Mouse (Mus musculus) limb, embryonic 14.5 days (tissue): ENCODE results near the gene Rab1a. TPM values are rescaled to one million over a fixed set of nuclear protein-coding genes. Genes with fewer than 3 reads are reported as not detected.

Source experiments
- ATAC-seq: fragments of 200-750 bp; cut with Nextera tagmentation; 2 replicates; pipeline ENCODE4 v1.8.0; 2017; ENCODE audit warnings: low read depth, moderate number of reproducible peaks, moderate TSS enrichment; ENCODE audit not compliant: low FRiP score
- DNase-seq: peaks from one replicate; pipeline ENCODE4 v3.0.0-alpha.2; 2015; ENCODE audit warnings: low spot score
- H3K27ac ChIP-seq: fragments of 300-500 bp; sonication (generic); replicated peaks from 2 replicates; pipeline ENCODE4 v1.5.1; 2014; ENCODE audit warnings: low read depth, mild to moderate bottlenecking, low read length, moderate library complexity, mixed read lengths
- H3K27me3 ChIP-seq: fragments of 300-500 bp; sonication (generic); 2 replicates; pipeline ENCODE4 v1.6.1; 2014; ENCODE audit warnings: low read length, mixed read lengths; ENCODE audit not compliant: control insufficient read depth, insufficient read depth
- H3K36me3 ChIP-seq: fragments of 300-500 bp; sonication (generic); 2 replicates; pipeline ENCODE4 v1.6.1; 2014; ENCODE audit warnings: mild to moderate bottlenecking, low read length, moderate library complexity, mixed read lengths; ENCODE audit not compliant: control insufficient read depth, insufficient read depth
- H3K4me1 ChIP-seq: fragments of 300-500 bp; sonication (generic); 2 replicates; pipeline ENCODE4 v1.6.1; 2014; ENCODE audit warnings: antibody characterized with exemption, low read length, mixed read lengths; ENCODE audit not compliant: control insufficient read depth, insufficient read depth
- H3K4me2 ChIP-seq: fragments of 300-500 bp; sonication (generic); replicated peaks from 2 replicates; pipeline ENCODE4 v1.6.1; 2014; ENCODE audit warnings: low read depth, mild to moderate bottlenecking, low read length, moderate library complexity; ENCODE audit not compliant: severe bottlenecking
- H3K4me3 ChIP-seq: fragments of 300-500 bp; sonication (generic); replicated peaks from 2 replicates; pipeline ENCODE4 v1.5.1; 2014; ENCODE audit warnings: low read length
- H3K9ac ChIP-seq: fragments of 300-500 bp; sonication (generic); 2 replicates; pipeline ENCODE4 v1.6.1; 2014; ENCODE audit warnings: mild to moderate bottlenecking, low read depth, low read length, moderate library complexity; ENCODE audit not compliant: severe bottlenecking
- H3K9me3 ChIP-seq: fragments of 300-500 bp; sonication (generic); 2 replicates; pipeline ENCODE4 v1.6.1; 2016; ENCODE audit warnings: low read length; ENCODE audit not compliant: control insufficient read depth
- POLR2A ChIP-seq: fragments of 200-500 bp; IDR thresholded peaks from 2 replicates; pipeline ENCODE4 v1.8.0; 2012; ENCODE audit warnings: inconsistent platforms, mild to moderate bottlenecking, moderate library complexity, borderline replicate concordance; ENCODE audit not compliant: insufficient read depth, insufficient read length; ENCODE audit errors: extremely low read depth
- WGBS: fragments of 180-500 bp; shearing (Covaris S2); extraction: QIAGEN DNeasy Blood & Tissue Kit; methylation state at CpG from one replicate; pipeline ENCODE4 v1.1.7; 2014; 5-methylcytosine and 5-hydroxymethylcytosine counted together
- polyA plus RNA-seq, 2 experiments: library from polyadenylated mRNA; depleted of rRNA in 1 of 2; stranded (reverse) in 1 of 2; unstranded in 1 of 2; fragments of >200 nt; fragmentation: Nextera tagmentation in 1 of 2; extraction: Ambion mirVana in 1 of 2; gene quantifications; 2 replicates each; pipeline versions ENCODE4 v1.2.1 to v1.2.3; 2012 to 2014

The Rab1a gene
- polyA plus RNA-seq, 2 experiments, result 210 to 234 TPM

GRCm38 (mm10) chr11:20205538-20205937 is 4.3 kb downstream of the Rab1a start:
- 83% methylated on average over 4 of the region's 4 CpGs for WGBS
- Histone ChIP-seq H3K4me1 (peaks cover 22% of the 10 kb centered on the region), H3K9ac (no peak overlapping the region), H3K9me3 (no peaks in the 10 kb centered on the region), H3K36me3 (0 out of 2 replicates have a peak, but pooled peaks cover 4% of the 10 kb centered on the region), H3K4me3 (no peak overlapping the region), H3K27me3 (no peaks in the 10 kb centered on the region), H3K4me2 (no peak overlapping the region), H3K27ac (no peak overlapping the region)
- TF ChIP-seq POLR2A, result no peak
- ATAC-seq, result no peak
- no peak for DNase-seq

DNA sequence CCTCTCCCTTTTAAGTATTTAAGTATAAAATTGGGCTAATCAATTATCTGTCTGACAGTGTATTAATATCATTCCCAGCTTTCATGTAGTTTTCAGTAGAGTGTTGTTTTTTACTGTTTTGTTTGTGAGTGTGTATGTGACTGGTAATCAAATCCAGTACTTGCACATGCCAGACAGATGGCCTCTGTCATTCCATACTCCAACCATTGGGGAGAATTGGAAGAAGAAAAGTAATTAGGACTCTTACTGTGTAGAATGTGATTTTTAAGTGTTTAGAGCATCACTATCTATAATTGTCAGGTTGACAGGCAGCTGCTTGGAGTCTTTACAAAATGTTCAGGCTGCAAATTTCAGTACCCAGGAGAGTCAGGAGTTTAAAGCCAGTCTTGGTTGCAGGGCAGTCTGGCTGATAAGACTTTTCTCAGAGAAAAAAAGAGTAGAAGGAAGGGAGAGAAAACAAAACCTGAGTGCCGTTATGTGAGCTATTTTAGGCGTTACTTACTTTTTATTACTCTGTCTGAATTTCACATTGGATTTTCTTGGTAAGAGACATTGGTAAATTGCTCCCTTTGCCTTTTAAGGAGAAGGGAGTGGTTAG is 5.5 kb downstream of the Rab1a start:
- DNase-seq (no peak), ATAC-seq (no peak)
- Histone ChIP-seq H3K9ac (no peak overlapping the region), H3K9me3 (no peaks in the 10 kb centered on the region), H3K27me3 (no peaks in the 10 kb centered on the region), H3K4me2 (no peak overlapping the region), H3K36me3 (0 out of 2 replicates have a peak, but pooled peaks cover 4% of the 10 kb centered on the region), H3K4me3 (no peak overlapping the region), H3K4me1 (peaks cover 22% of the 10 kb centered on the region), H3K27ac (no peak overlapping the region)
- WGBS, result 31% methylated on average over 2 of the region's 2 CpGs
- TF ChIP-seq POLR2A, result no peak

GRCm38 (mm10) chr11:20207589-20207988 is 6.4 kb downstream of the Rab1a start:
- Histone ChIP-seq H3K4me1 (peaks cover 21% of the 10 kb centered on the region), H3K9ac (no peak overlapping the region), H3K9me3 (no peaks in the 10 kb centered on the region), H3K36me3 (0 out of 2 replicates have a peak, but pooled peaks cover 4% of the 10 kb centered on the region), H3K4me2 (no peak overlapping the region), H3K4me3 (no peak overlapping the region), H3K27me3 (no peaks in the 10 kb centered on the region), H3K27ac (no peak overlapping the region)
- no peak for TF ChIP-seq POLR2A
- DNase-seq (no peak), ATAC-seq (no peak)
- WGBS, result 86% methylated on average over 2 of the region's 2 CpGs

- H3K27ac ChIP-seq, result no peak overlapping the region
- no peaks in the 10 kb centered on the region for H3K27me3 ChIP-seq
- no peaks in the 10 kb centered on the region for H3K9me3 ChIP-seq
- DNase-seq, result no peak
- peaks cover under 1% of the 10 kb centered on the region; the same call in 1 of the 2 replicates for H3K4me1 ChIP-seq
- H3K4me2 ChIP-seq, result no peak overlapping the region
- TF ChIP-seq POLR2A, result no peak
- no peak for ATAC-seq
- peaks cover 22% of the 10 kb centered on the region for H3K36me3 ChIP-seq
- WGBS, result 82% methylated on average over 2 of the region's 2 CpGs
- H3K4me3 ChIP-seq, result no peak overlapping the region
- no peak overlapping the region for H3K9ac ChIP-seq
Measured at GRCm38 (mm10) chr11:20211838-20212237, 10.6 kb downstream of the Rab1a start.

- no peaks in the 10 kb centered on the region for H3K4me1 ChIP-seq
- TF ChIP-seq POLR2A, result no peak
- H3K9me3 ChIP-seq, result no peaks in the 10 kb centered on the region
- H3K9ac ChIP-seq, result no peak overlapping the region
- no peaks in the 10 kb centered on the region for H3K27me3 ChIP-seq
- no peak overlapping the region for H3K4me3 ChIP-seq
- no peak overlapping the region for H3K27ac ChIP-seq
- H3K4me2 ChIP-seq, result no peak overlapping the region
- H3K36me3 ChIP-seq, result peaks cover 49% of the 10 kb centered on the region
- WGBS, result 100% methylated on average over 1 of the region's 1 CpGs
- DNase-seq (no peak), ATAC-seq (no peak)
Measured at GRCm38 (mm10) chr11:20214779-20215178, 13.5 kb downstream of the Rab1a start.
